Mouse (Mus musculus): ENCODE measurements around the gene Dip2c.

- TF ChIP-seq CTCF (IDR thresholded peaks at IDR 0.05; ENCODE audit: low read depth) (no peak), EP300 (IDR thresholded peaks at IDR 0.05; ENCODE audit: low read depth) (no peak)
Observed at GRCm38 (mm10) chr13:9697340-9697739, 421.0 kb downstream of the Dip2c start.

All from heart, postnatal 0 days (tissue).